Mouse (Mus musculus) lung, postnatal 0 days (tissue): ENCODE data around the gene Ovca2. TPM values are rescaled to one million over a fixed set of nuclear protein-coding genes. Genes with fewer than 3 reads are reported as not detected.

Experiments used
- ATAC-seq: fragments of 200-750 bp; cut with Nextera tagmentation; 2 replicates; pipeline ENCODE4 v1.8.0; 2017; ENCODE audit warnings: moderate library complexity
- DNase-seq: peaks from one replicate; pipeline ENCODE4 v3.0.0-alpha.2; 2016; ENCODE audit warnings: low spot score
- H3K27ac ChIP-seq: fragments of 300-500 bp; sonication (generic); 2 replicates; pipeline ENCODE4 v1.5.1; 2014; ENCODE audit warnings: antibody characterized with exemption, mild to moderate bottlenecking, low read length, mixed read lengths
- H3K27me3 ChIP-seq: fragments of 300-500 bp; sonication (generic); replicated peaks from 2 replicates; pipeline ENCODE4 v1.6.1; 2014; ENCODE audit warnings: low read length, mixed read lengths; ENCODE audit not compliant: insufficient read depth
- H3K36me3 ChIP-seq: fragments of 300-500 bp; sonication (generic); 2 replicates; pipeline ENCODE4 v1.6.1; 2014; ENCODE audit warnings: low read length, mixed read lengths; ENCODE audit not compliant: insufficient read depth
- H3K4me1 ChIP-seq: fragments of 300-500 bp; sonication (generic); 2 replicates; pipeline ENCODE4 v1.6.1; 2014; ENCODE audit warnings: antibody characterized with exemption, low read depth, low read length, mixed read lengths; ENCODE audit not compliant: insufficient read depth
- H3K4me2 ChIP-seq: fragments of 300-500 bp; sonication (generic); replicated peaks from 2 replicates; pipeline ENCODE4 v1.6.1; 2014; ENCODE audit warnings: low read depth, mild to moderate bottlenecking, low read length, moderate library complexity, mixed read lengths
- H3K4me3 ChIP-seq: fragments of 300-500 bp; sonication (generic); 2 replicates; pipeline ENCODE4 v1.5.1; 2014; ENCODE audit warnings: low read depth, low read length
- H3K9ac ChIP-seq: fragments of 300-500 bp; sonication (generic); replicated peaks from 2 replicates; pipeline ENCODE4 v1.6.1; 2014; ENCODE audit warnings: low read depth, mild to moderate bottlenecking
- H3K9me3 ChIP-seq: fragments of 300-500 bp; sonication (generic); 2 replicates; pipeline ENCODE4 v1.6.1; 2016; ENCODE audit warnings: low read length, mixed read lengths
- CTCF ChIP-seq: IDR thresholded peaks from 2 replicates; pipeline ENCODE4 v1.5.1; 2016; ENCODE audit warnings: antibody characterized with exemption, mild to moderate bottlenecking
- EP300 ChIP-seq: IDR thresholded peaks from 2 replicates; pipeline ENCODE4 v1.6.1; 2016; ENCODE audit warnings: antibody characterized with exemption, mild to moderate bottlenecking, control low read depth
- WGBS: fragments of 180-500 bp; shearing (Covaris S2); extraction: QIAGEN DNeasy Blood & Tissue Kit; methylation state at CpG from one replicate; pipeline ENCODE4 v1.1.7; 2014; 5-methylcytosine and 5-hydroxymethylcytosine counted together
- polyA plus RNA-seq: library from polyadenylated mRNA; unstranded; fragments of >200 nt; fragmentation: Nextera tagmentation; extraction: Ambion mirVana; gene quantifications from 2 replicates; pipeline ENCODE4 v1.2.1, GENCODE M21; 2015

The Ovca2 gene
- polyA plus RNA-seq, 1 experiment from 2014 or later = 22.0 TPM

GRCm38 (mm10) chr11:75164051-75164450 lies 14.6 kb downstream of the Ovca2 start:
- peaks cover 22% of the 10 kb centered on the region for H3K36me3 ChIP-seq
- H3K4me3 ChIP-seq = no peak overlapping the region
- H3K4me1 ChIP-seq = peaks cover 17% of the 10 kb centered on the region; the same call in 1 of the 2 replicates
- H3K9me3 ChIP-seq = no peaks in the 10 kb centered on the region
- no peak overlapping the region for H3K9ac ChIP-seq
- peaks cover 16% of the 10 kb centered on the region for H3K27me3 ChIP-seq
- H3K27ac ChIP-seq = peak overlapping the region; percentile 52; the same call in 1 of the 2 replicates
- no peak for ATAC-seq
- TF ChIP-seq CTCF = no peak
- 66% methylated on average over 2 of the region's 2 CpGs for WGBS
- no peak for DNase-seq
- no peak overlapping the region for H3K4me2 ChIP-seq

- Histone ChIP-seq H3K36me3 (peaks cover 22% of the 10 kb centered on the region), H3K9ac (no peak overlapping the region), H3K4me3 (no peak overlapping the region), H3K9me3 (no peaks in the 10 kb centered on the region), H3K27me3 (peaks cover 12% of the 10 kb centered on the region; the same call in 1 of the 2 replicates), H3K4me2 (no peak overlapping the region), H3K4me1 (peaks cover 21% of the 10 kb centered on the region; the same call in 1 of the 2 replicates), H3K27ac (peak overlapping the region; percentile 52; the same call in 1 of the 2 replicates)
- TF ChIP-seq EP300 (no peak), CTCF (no peak)
- ATAC-seq = no peak
- no peak for DNase-seq
- WGBS = 56% methylated on average over 6 of the region's 6 CpGs
Observed at GRCm38 (mm10) chr11:75163379-75163778, 15.3 kb downstream of the Ovca2 start.

GRCm38 (mm10) chr11:75162591-75163080 lies 16.0 kb downstream of the Ovca2 start:
- Histone ChIP-seq H3K27me3 (peaks cover 11% of the 10 kb centered on the region; the same call in 1 of the 2 replicates), H3K4me1 (peaks cover 19% of the 10 kb centered on the region; the same call in 1 of the 2 replicates), H3K9ac (no peak overlapping the region), H3K9me3 (no peaks in the 10 kb centered on the region), H3K27ac (peak overlapping the region; percentile 62; the same call in 1 of the 2 replicates), H3K36me3 (peaks cover 22% of the 10 kb centered on the region), H3K4me2 (no peak overlapping the region), H3K4me3 (no peak overlapping the region)
- DNase-seq (no peak), ATAC-seq (no peak)
- no peak for TF ChIP-seq EP300
- no peak for TF ChIP-seq CTCF
- 77% methylated on average over 12 of the region's 12 CpGs for WGBS

GRCm38 (mm10) chr11:75161417-75162008 lies 17.1 kb downstream of the Ovca2 start:
- peaks cover 4% of the 10 kb centered on the region; the same call in 1 of the 2 replicates for H3K27me3 ChIP-seq
- TF ChIP-seq EP300 = no peak; the same call in 1 of the 2 replicates
- H3K9me3 ChIP-seq = no peaks in the 10 kb centered on the region
- H3K36me3 ChIP-seq = peaks cover 22% of the 10 kb centered on the region
- ATAC-seq (peak; percentile 79), DNase-seq (peak; percentile 87)
- no peak overlapping the region for H3K4me3 ChIP-seq
- WGBS = 35% methylated on average over 4 of the region's 4 CpGs
- H3K4me1 ChIP-seq = peaks cover 16% of the 10 kb centered on the region; the same call in 1 of the 2 replicates
- H3K9ac ChIP-seq = no peak overlapping the region
- H3K27ac ChIP-seq = peak overlapping the region; percentile 62
- H3K4me2 ChIP-seq = no peak overlapping the region

GRCm38 (mm10) chr11:75160954-75161353 lies 17.7 kb downstream of the Ovca2 start:
- peaks cover 22% of the 10 kb centered on the region for H3K36me3 ChIP-seq

GRCm38 (mm10) chr11:75159564-75159963 lies 19.1 kb downstream of the Ovca2 start:
- TF ChIP-seq CTCF = peak; percentile 75
- no peak for TF ChIP-seq EP300
- H3K4me3 ChIP-seq = no peak overlapping the region
- no peak overlapping the region for H3K27ac ChIP-seq
- DNase-seq = peak; percentile 43
- no peak overlapping the region for H3K4me2 ChIP-seq
- H3K36me3 ChIP-seq = peaks cover 22% of the 10 kb centered on the region
- no peak overlapping the region for H3K9ac ChIP-seq
- no peaks in the 10 kb centered on the region for H3K9me3 ChIP-seq
- H3K4me1 ChIP-seq = peaks cover 11% of the 10 kb centered on the region; the same call in 1 of the 2 replicates
- no peaks in the 10 kb centered on the region for H3K27me3 ChIP-seq
- ATAC-seq = no peak
- 53% methylated on average over 2 of the region's 2 CpGs for WGBS

More at GRCm38 (mm10) chr11:75160954-75161353, 17.7 kb downstream of the Ovca2 start:
- no peak for ATAC-seq
- Histone ChIP-seq H3K27me3 (no peaks in the 10 kb centered on the region), H3K4me3 (no peak overlapping the region), H3K27ac (peak overlapping the region; percentile 62; the same call in 1 of the 2 replicates), H3K4me2 (no peak overlapping the region), H3K9ac (no peak overlapping the region), H3K9me3 (no peaks in the 10 kb centered on the region), H3K4me1 (peaks cover 14% of the 10 kb centered on the region; the same call in 1 of the 2 replicates)
- TF ChIP-seq EP300 (no peak), CTCF (no peak)
- WGBS = 66% methylated on average over 7 of the region's 7 CpGs
- DNase-seq = no peak
